Mouse (Mus musculus) v-Abl transformed pro-B cells (cell line): ENCODE data around the gene Ppl.

Source experiments
- in situ Hi-C, 2 experiments: fragments of 400-800 bp; cut with MboI; formaldehyde crosslinking; loops; one replicate each; pipeline ENCODE4 v1.15.1; 2025; ENCODE audit not compliant: unreplicated experiment in 2 of 2

Gene Ppl

DNA sequence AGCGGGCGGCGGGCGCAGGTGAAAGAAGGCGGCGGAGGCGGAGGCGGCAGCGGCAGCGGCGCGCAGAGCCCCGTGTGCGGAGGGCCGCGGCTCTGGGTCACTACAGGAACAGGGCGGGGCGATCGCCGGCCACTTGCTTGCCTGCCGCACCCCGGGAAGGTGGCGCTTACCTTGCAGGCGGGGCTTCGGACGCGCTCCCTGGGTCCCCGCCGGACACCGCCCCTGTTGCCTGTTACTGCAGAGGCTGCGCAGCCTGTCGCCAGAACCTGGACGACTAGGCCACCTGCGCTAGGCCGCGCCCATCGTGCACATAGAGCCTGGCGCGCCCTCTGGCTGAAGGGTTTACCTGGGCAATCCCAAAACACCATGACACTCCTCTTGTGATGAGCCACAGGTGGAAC, at the start of gene Ppl:
Gene Ppl (minus strand): TSS at position 21 of the 401 bp plus-strand sequence.
- in situ Hi-C loops, result no loop called here

DNA sequence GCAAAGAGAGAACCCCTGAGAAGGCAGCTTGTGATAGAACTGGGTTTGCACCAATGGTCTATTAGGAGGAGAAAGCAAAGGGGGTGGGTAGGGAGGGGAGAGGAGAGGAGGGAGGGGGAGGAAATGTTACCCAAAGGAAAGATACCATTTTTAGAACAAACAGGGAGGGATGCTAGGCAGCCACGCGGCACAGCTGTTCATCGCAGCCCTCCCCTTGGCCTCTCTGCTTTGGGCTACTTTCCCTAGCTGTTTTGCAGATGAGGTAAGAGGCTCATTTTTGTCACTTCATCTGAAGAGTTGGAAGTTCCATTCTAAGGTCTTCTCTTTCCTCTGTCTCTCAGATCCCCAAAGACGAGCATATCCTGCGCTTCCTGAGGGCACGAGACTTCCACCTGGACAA, 40.4 kb upstream of the Ppl start:
- in situ Hi-C loops, result no loop called here

DNA sequence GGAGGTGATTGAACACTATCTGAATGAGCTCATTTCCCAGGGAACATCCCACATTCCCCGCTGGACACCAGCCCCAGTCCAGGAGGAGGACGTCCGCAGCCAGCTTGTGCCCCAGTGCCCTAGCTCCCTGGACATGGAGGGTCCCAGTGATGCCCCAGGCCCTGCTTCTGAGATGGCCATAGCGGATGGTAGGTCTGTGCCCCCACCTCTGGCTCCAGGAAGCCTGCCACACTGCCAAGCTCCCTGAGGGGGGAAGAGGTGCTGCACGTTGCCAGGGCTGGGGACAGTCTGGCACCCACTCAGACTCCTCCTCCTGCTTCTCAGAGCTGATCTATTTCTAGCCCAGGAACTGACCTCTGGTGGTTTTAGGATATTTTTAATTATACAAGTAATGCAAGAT, 36.6 kb upstream of the Ppl start:
- in situ Hi-C loops, result no loop called here

DNA sequence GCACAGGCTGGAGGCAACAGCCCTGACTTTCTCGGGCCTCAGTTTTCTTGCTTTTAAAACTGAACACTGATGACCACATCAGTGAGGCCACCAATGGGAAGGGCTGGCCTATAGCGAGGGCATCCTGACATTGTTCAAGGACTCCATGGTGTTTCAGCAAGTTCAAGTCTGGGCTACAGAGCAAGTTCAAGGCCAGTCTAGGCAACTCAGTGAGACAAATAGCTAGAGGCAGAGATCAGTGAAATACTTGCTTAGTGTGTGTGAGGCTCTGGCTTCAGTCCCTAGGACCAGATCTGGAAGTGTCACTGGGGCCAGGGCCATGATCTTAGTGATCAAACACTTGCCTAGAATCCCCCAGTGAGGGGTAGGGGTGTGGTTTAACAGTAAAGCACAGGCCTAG, 35.8 kb upstream of the Ppl start:
- in situ Hi-C loops, result no loop called here

DNA sequence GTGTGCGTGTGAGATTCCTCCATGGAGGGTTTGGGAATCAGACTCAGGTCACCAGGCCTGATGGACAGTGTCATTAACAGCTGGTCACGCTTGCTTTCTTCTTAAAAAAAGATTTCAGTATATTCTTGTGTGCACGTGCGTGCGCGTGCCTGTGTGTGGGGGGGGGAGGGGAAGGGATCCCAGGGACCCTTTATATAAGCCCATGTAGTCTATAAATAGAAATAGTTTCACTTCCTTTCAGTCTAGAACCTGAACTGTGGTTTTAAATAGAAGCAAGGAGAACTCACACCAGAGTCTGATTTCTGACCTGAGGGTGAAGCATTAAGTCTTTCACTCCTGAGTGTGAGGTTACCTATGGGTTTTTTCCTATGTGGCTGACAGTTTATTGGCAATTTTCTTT, 32.1 kb upstream of the Ppl start:
- in situ Hi-C loops, result no loop called here

DNA sequence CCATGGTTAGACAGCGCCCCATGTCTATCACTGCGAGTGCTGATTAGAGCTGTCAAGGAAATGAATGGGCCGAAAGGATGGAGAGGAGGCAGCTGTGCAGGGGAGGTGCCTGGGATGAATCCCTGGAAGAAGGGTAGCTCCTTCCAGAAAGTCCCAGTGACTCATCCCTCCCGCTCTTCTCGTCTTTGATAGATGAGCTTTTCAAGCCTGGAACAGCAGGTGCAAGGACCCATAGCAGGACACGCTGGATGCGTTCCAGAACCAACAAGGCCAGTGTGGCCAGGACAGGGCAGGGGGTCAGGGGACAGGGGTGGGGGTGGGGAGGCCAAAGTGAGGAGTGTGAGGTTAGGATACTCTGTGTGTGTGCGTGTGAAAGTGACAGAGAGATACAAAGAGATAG, 27.0 kb upstream of the Ppl start:
- in situ Hi-C loops, result no loop called here

DNA sequence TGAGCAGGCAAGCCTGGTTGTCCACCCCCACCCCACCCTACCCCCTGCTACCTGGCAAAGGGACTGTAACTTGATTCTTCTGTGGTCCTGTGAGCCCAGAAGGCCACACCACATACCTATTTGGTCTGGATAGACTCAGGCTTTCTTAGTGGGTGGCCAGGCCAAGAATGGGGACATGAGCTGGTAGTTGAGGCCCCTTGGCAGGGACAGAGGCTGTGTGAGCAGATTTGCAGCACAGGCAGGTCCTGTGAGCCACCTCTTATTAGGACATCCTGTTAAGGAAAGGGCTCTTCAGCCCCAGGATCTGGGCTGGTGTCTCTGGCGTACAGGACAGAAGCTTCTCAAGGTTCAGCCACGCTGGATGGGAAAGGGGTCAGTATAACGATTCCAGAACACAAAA, 24.9 kb upstream of the Ppl start:
- in situ Hi-C loops, result no loop called here

DNA sequence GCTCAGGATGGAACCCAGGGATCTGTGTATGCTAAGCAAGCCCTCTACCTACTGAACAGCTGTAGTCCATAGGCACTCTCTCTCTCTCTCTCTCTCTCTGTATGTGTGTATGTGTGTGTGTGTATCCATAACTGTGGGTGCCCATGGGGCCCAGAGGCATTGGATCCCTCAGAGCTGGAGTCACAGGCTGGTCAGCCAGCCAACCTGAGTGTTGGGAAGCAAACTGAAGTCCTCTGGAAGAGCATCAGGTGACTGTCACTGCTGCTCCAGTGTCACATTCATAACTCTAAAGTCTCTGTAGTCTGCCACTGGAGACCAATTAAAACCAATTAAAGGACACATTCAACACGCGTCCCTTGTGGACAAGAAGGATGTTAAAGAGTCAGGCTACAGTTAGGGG, 24.3 kb upstream of the Ppl start:
- in situ Hi-C loops, result no loop called here

DNA sequence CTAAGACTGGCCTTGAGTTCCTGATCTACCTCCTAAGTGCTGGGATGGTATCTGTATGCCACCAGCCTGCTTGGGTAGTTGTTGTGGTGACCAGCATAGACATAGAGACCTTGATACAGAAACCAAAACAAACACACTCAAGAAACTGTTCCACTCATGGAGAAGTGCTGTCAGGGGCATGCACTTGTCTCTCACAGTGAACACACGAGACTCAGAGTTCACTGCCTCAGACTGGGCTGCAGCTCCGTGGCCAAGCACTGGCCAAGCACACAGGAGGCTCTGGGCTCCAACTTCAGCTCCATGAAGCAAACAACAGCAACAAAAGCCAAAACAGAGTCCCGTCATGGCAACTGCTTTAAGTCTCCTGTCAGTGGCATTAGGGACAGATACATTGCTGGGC, 22.8 kb upstream of the Ppl start:
- in situ Hi-C loops, result no loop called here

DNA sequence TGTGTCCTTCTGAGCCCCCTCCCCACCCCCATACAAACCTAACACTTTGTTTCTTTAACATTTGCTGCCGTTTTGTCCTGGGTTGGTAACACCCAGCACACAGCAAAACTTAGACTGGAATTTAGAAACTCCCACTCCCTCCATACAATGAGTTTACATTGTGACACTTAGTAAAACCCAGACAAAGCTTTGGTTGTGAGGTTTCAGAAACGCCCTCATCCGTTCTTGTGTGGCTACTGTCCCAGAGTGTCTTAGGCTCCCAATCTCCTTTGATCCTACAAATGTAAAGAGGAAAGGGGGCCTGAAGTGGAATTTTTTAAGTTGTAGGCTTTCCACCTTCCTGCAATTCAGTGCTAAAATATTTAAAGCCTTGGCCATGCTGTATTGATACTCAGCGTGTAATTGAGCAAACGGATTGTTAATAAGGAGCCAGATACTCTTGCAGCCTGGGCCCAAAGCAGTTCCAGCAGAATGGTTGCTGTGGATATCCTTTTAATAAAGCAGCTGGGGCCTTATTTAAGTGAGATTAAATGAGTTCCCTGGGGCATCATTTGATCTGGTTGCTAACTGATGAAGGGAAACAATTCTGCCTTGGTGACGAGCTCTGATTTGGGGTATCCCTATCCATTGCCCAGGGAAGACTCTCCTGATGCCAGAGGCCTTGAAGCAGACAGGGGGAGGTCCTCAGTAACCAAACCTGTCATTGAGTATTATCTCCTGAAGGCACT, 21.2 kb upstream of the Ppl start:
- in situ Hi-C loops, result loop anchor here in 1 of 2 experiments (5.0 kb wide), 1 partner anchor 39 kb away; no protein-coding TSS in a partner anchor

DNA sequence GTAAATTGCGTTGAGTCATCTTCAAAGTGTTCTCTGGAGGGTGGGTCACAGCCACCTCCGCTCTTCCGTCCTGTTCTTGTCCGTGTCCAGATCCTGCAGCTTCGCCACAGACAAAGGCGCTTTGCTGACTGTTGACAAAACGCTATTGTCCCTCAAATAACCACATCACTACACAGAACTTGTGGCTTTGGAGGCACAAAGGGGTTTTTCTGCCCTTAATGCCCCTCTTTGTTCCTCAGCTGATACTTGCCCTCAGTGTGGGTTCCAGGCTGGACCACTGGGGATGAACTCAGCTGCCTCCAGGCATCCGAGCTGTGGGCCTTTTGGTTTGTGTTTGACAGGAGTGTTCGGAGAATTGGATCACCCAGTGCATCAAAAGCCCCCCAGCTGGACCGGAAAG, 18.3 kb upstream of the Ppl start:
- in situ Hi-C loops, result loop anchor here in 1 of 2 experiments (5.0 kb wide), 1 partner anchor 42 kb away; no protein-coding TSS in a partner anchor

DNA sequence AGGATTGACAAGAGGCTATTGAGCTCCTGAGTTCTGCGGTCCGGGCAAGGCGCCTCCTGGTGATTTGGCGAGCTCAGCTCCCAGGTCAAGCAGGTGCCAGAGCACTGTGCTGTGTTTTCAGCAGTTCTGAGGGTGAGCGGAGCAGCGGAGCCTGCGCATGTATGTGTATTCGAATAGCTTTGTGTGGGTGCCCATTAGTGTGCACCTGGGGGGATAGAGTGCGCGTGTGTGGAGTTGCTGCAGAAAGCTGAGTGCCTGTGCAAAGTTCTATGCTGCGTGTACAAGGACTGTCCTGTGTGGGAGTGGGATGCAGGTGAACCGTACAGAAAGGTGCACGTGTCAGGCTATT, 14.8 kb upstream of the Ppl start, which contains the start of gene Sec14l5:
Gene Sec14l5 (plus strand): TSS at position 73 of the 349 bp plus-strand sequence.
- in situ Hi-C loops, result loop anchor here in 1 of 2 experiments (10.0 kb wide), 1 partner anchor 842 kb away; no protein-coding TSS in a partner anchor

DNA sequence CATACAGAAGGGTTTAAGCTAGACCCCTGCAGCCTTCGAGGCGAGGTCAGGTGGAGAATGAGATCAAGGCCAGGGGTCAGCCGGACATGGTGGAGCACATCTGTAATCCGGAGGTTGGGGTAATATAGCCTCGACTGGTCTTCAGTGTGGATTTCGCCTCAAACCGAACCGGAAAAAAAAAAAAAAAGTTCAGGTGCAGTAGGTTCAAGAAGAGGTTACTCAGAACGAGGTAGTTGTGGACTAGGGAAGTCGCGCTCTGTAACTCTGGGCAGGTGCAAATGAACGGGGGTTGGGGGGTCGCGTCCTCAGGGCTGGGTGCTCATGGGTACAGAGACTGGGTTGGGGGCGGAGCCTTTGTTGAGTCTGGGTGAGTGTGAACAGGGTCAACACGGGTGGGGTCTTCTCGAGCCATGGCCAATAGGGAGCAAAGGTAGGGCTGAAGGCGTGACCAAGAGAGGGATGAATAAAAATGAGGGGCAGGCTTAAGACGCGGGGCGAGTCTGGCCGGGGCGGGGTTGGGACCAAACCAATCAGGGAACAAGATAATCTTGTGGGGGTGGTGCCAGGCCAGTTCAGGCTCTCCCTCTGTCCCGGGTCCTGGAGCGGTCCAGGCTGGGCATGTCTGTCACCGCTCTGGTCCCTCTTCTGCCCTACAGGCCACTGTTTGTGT, 14.3 kb upstream of the Ppl start:
- in situ Hi-C loops, result loop anchor here in 1 of 2 experiments (10.0 kb wide), 1 partner anchor 842 kb away; no protein-coding TSS in a partner anchor

DNA sequence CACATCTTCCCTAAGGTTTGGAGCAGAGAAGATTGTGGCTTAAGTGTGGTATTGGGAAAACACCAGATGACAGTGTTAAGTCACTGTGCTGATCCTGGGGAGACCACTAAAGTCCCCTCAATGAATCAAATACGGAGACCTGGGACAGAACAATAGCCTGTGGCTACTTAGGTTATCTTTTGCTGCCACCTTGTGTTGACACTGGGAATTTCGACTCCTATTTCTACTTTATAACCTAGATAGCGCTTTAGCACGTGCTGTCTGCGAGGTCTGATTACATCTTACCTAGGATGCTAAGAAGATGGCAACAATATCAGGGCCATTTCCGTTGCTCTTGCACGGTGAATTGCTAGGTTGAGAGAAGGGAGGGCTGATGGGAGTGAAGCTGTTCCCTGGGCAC, 13.3 kb upstream of the Ppl start:
- in situ Hi-C loops, result loop anchor here in 1 of 2 experiments (10.0 kb wide), 1 partner anchor 841 kb away; no protein-coding TSS in a partner anchor

DNA sequence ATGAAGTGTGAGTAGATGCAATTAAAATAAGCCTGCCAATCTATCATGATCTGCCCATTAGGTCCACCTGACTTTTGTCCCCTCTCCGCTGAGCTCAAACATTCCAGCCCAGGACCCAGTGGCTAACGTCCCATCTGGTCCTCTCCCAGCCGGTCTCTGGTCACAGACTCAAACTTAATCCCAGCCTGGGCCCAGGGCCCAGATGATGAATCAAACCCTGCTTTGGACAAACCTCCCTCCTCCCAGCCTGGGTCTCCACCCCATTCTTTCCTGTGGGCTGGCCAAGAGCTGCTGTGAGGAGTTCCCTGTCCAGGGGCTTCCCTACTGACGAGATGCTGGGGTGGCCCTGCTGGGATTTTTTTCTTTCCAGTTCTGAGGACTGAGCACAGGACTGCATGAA, 7.5 kb upstream of the Ppl start:
- in situ Hi-C loops, result loop anchor here (5.0 to 10.0 kb wide), 4 partner anchors 82 to 835 kb away; no protein-coding TSS in a partner anchor

DNA sequence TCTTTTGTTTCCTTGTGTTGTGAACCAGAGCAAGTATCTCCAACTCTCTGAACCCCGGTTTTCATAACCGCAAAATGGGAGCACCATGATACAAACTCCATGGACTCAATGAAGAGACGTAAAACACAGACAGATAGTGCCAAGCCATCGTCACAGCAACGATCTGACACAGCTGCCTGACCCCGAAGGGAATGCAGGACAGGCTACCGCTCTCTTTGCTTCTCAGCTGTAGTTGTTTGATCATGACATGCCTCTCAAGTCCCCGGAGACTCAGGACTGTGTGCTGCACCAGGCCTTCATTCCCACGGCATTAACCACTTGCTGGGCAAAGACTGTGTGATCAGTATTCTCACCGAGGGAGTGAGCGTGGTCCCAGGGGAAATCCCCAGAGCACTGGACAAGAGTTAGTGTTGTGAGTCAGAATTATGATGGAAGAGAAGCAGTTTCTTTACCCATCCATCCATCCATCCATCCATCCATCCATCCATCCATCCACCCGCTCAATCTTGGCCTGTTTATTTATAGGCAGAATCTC, 4.9 kb upstream of the Ppl start:
- in situ Hi-C loops, result no loop called here

DNA sequence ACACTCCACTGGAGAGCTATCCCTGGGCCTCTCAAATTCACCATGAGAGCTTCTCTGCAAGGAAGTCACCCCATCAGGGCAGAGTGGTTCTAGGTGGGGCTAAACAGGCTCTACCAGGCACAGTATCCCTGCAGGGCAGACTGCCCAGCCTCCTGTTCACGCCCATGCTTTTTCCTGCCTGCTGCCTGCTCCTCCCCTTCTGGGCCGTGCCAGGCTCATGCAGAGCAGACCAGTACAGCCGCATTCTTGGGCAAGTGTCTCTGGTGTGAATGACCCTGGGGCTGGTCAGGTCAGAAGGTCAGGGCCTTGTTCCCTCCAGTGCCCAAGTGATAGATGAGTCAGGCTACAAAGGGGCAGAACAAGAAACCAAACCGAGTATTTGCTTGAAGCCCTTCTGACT, 4.3 kb upstream of the Ppl start:
- in situ Hi-C loops, result no loop called here

DNA sequence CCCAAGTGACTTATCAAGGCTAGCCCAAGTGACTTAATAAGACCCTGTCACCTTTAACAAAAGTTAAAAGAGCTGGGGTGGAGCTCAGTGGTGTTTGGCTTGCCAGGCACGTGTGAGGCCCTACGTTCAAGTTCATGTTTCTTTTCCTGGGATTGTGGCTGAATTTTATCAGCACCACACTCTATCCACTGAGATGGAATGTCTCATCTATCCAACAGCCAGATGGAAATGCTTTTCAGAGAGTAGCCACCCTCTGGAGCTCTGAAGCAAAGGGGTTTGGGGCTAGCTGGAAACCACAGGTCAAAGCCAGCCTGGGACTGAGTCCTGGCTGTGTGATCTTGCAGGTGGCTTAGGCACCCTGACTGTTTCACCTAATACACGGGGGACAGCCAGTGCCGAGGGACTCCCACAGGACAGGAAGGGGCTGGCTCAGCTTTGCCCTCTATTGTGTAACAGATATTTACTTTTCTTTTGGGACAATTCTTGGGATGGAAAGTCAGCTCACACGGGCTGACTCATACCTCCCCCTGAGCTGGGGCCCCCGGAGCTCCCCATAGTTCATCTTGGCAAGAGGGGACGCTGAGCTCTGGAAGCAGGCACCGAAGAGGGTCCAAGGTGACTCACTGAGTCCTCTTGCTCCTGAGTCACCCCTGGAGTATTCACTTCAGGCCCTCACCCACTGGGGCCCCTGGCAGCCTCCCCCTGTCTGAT, 3.5 kb upstream of the Ppl start:
- in situ Hi-C loops, result no loop called here

DNA sequence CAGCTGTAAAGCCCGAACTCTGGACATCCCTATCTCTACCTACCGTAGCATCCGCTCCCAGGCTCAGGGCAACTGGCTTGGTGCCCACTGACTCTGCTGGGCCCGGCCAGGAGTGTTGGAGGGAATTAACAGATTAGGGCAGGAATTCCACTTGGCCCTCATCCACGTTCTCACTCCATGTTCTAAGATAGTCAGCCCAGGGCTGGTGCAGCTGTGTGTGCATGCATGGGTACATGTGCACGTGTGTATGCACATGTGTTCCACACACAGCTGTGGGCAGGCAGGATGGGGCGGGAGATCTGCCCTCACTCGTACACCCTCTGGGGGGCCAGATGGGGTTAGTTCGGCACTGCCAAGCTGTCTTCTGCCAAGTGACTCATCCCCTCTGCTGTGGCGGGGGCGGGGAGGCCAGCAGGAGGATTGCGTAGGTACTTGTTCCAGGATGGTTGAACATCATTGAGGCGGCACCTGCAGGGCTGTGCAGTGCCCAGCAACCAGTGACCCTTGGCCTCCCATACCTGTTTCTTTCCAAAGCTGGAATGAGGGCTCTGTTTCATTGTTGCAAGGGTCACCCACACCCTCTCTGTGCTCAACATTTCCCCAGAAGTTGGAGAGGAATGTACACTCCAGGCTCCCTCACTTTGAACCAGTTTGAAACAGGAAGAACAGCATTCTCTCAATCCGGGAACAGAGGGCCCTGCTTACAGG, 2.6 kb upstream of the Ppl start:
- in situ Hi-C loops, result no loop called here

DNA sequence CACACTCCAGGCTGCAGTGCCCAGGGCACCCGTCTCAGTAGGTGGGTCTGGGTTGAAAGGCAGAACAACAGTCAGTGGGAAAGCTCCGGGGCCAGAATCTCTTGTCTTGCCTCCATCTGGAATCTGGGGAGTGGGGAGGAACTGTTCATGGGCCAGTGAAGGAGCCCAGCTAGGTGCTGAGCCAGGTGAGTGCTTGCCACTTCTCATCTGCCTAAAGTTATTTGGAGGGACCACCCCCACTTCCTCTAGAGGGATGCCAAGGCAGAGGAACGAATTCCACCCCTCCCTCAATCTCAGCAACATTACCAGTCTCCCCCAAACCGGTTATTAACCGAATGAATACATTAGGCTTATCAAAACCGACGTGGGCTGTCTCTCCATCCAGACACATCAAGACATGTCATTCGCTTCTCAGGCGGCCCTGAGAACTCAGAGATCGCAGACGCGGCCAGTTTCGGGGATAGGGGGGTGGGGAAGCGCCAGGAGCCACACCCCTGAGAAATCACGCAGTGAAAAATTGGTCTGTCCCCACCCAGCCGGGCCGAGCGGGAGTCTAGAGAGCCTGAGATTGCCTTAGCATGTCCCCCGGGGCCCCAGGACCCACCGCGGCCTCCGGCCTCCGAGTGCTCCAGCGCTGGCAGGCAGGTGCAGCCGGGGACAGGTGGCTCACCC, 834 bp downstream of the Ppl start:
- in situ Hi-C loops, result no loop called here
